In genomic region chr4:118059816-118060475, GRCm38 (mm10) we compare ENCODE assay signal across 17 mouse cellular contexts.
A peak's percentile ranks its signal among the peaks of the same experiment; 100 is the strongest.
DNase-seq lines count a peak whose midpoint lies in the region; ATAC-seq and TF ChIP-seq lines count a peak whose summit lies in the region.
"Had no signal": no experiment of that assay in that cellular context is flagged by ENCODE, and none has a peak within 500 bp of the region (broad histone marks: within the 10 kb centered on the region; RNA-seq: fewer than 3 reads in every experiment).

No protein-coding gene starts in this region.

- H3K4me2 ChIP-seq in hindbrain, embryonic 16.5 days (ENCODE audit: low read length): no peak overlapping the region
- no peak overlapping the region for H3K4me2 ChIP-seq in hindbrain, embryonic 12.5 days (replicated peaks)
- no peak overlapping the region for H3K4me2 ChIP-seq in heart, postnatal 0 days (ENCODE audit: low read depth, low read length)
- H3K4me2 ChIP-seq: forebrain, embryonic 15.5 days; hindbrain, embryonic 14.5 days; limb, embryonic 15.5 days; neural tube, embryonic 12.5 days had no signal

- no peak overlapping the region for H3K27ac ChIP-seq in hindbrain, embryonic 16.5 days (ENCODE audit: low read depth, low read length)
- H3K27ac ChIP-seq in hindbrain, embryonic 12.5 days: no peak overlapping the region
- peak overlapping the region; percentile 23; the same call in 1 of the 2 replicates for H3K27ac ChIP-seq in heart, postnatal 0 days (ENCODE audit: low read depth)
- H3K27ac ChIP-seq: forebrain, embryonic 15.5 days; hindbrain, embryonic 14.5 days; kidney, postnatal 0 days; limb, embryonic 15.5 days; neural tube, embryonic 12.5 days had no signal

- H3K4me3 ChIP-seq in hindbrain, embryonic 16.5 days (ENCODE audit: low read length): no peak overlapping the region
- H3K4me3 ChIP-seq in hindbrain, embryonic 12.5 days: no peak overlapping the region
- no peak overlapping the region for H3K4me3 ChIP-seq in heart, postnatal 0 days (ENCODE audit: low read depth, low read length)
- H3K4me3 ChIP-seq: forebrain, embryonic 15.5 days; limb, embryonic 15.5 days; neural tube, embryonic 12.5 days had no signal

- peak; percentile 23 for DNase-seq in NIH3T3 (ENCODE audit: low read depth)
- DNase-seq in adrenal gland, adult 8-10 months: peak; percentile 41
- no peak for DNase-seq in heart, postnatal 0 days (ENCODE audit: low spot score)
- DNase-seq in MN1 (ENCODE audit: low spot score): no peak
- DNase-seq in cerebellum, adult 18-20 months: no peak
- no peak for DNase-seq in layer of hippocampus, postnatal 14 days (ENCODE audit: low spot score in 2 of 2)
- DNase-seq: cerebellum, postnatal 25 days; gastrocnemius, postnatal 36 days; midbrain, embryonic 14.5 days; thymus, adult 18-20 months had no signal

- H3K27me3 ChIP-seq in hindbrain, embryonic 16.5 days (replicated peaks; ENCODE audit: control insufficient read depth, insufficient read depth, low read length): no peaks in the 10 kb centered on the region
- no peaks in the 10 kb centered on the region for H3K27me3 ChIP-seq in hindbrain, embryonic 12.5 days
- no peaks in the 10 kb centered on the region for H3K27me3 ChIP-seq in heart, postnatal 0 days (ENCODE audit: control insufficient read depth, insufficient read depth, low read length)
- H3K27me3 ChIP-seq: forebrain, embryonic 15.5 days; limb, embryonic 15.5 days; neural tube, embryonic 12.5 days had no signal

- 0 out of 2 replicates have a peak, but pooled peaks have one; percentile 27 for ATAC-seq in hindbrain, embryonic 16.5 days
- no peak for ATAC-seq in hindbrain, embryonic 12.5 days (ENCODE audit: low FRiP score)
- peak; percentile 28; the same call in 1 of the 2 replicates for ATAC-seq in heart, postnatal 0 days (ENCODE audit: insufficient read depth, low read depth)
- ATAC-seq: forebrain, embryonic 15.5 days had no signal

- 61% methylated on average over 11 of the region's 11 CpGs for WGBS in hindbrain, embryonic 16.5 days
- WGBS in hindbrain, embryonic 12.5 days: 55% methylated on average over 11 of the region's 11 CpGs
- 38% methylated on average over 11 of the region's 11 CpGs for WGBS in heart, postnatal 0 days

- TF ChIP-seq EP300 in heart, postnatal 0 days (IDR thresholded peaks at IDR 0.05; ENCODE audit: low read depth): no peak

- H3K9me3 ChIP-seq in hindbrain, embryonic 16.5 days (ENCODE audit: control insufficient read depth, low read length): no peaks in the 10 kb centered on the region
- no peaks in the 10 kb centered on the region for H3K9me3 ChIP-seq in hindbrain, embryonic 12.5 days (replicated peaks)
- H3K9me3 ChIP-seq in heart, postnatal 0 days (replicated peaks; ENCODE audit: control insufficient read depth, low read length): no peaks in the 10 kb centered on the region
- H3K9me3 ChIP-seq: forebrain, embryonic 15.5 days; limb, embryonic 15.5 days; neural tube, embryonic 12.5 days had no signal

- H3K36me3 ChIP-seq in hindbrain, embryonic 16.5 days (ENCODE audit: control insufficient read depth, insufficient read depth, low read length): no peaks in the 10 kb centered on the region
- H3K36me3 ChIP-seq in hindbrain, embryonic 12.5 days: no peaks in the 10 kb centered on the region
- no peaks in the 10 kb centered on the region for H3K36me3 ChIP-seq in heart, postnatal 0 days (replicated peaks; ENCODE audit: control insufficient read depth, insufficient read depth, low read length)
- H3K36me3 ChIP-seq: forebrain, embryonic 15.5 days; limb, embryonic 15.5 days; neural tube, embryonic 12.5 days had no signal

- no peak overlapping the region for H3K9ac ChIP-seq in hindbrain, embryonic 16.5 days (ENCODE audit: low read depth, low read length)
- no peak overlapping the region for H3K9ac ChIP-seq in hindbrain, embryonic 12.5 days
- no peak overlapping the region for H3K9ac ChIP-seq in heart, postnatal 0 days (replicated peaks; ENCODE audit: low read depth, low read length)
- H3K9ac ChIP-seq: forebrain, embryonic 15.5 days; hindbrain, embryonic 14.5 days; limb, embryonic 15.5 days; neural tube, embryonic 12.5 days had no signal

- H3K4me1 ChIP-seq in hindbrain, embryonic 16.5 days (ENCODE audit: control insufficient read depth, insufficient read depth, low read depth, low read length): no peaks in the 10 kb centered on the region; the same call in 1 of the 2 replicates
- H3K4me1 ChIP-seq in hindbrain, embryonic 12.5 days: peaks cover 19% of the 10 kb centered on the region
- H3K4me1 ChIP-seq in heart, postnatal 0 days (ENCODE audit: control insufficient read depth, insufficient read depth): peaks cover 21% of the 10 kb centered on the region
- H3K4me1 ChIP-seq: forebrain, embryonic 15.5 days had no signal

- TF ChIP-seq CTCF in heart, postnatal 0 days (IDR thresholded peaks at IDR 0.05; ENCODE audit: low read depth): no peak

Comparison
In these comparisons a context has a peak if more than half of its experiments do, and no peak if none do; other contexts are left out.
1. DNase-seq: peak in NIH3T3 (single experiment) and adrenal gland, adult 8-10 months (single experiment); none in heart, postnatal 0 days (single experiment), MN1 (single experiment), cerebellum, adult 18-20 months (0 of 2) and layer of hippocampus, postnatal 14 days (0 of 2).